Mouse (Mus musculus) E14TG2a.4 (cell line): ENCODE measurements around the gene Nek9.

Source experiments
- CTCF ChIP-seq: conservative IDR thresholded peaks from 2 replicates; pipeline ENCODE4 v1.5.1; 2014; ENCODE audit warnings: low read length
- NANOG ChIP-seq: IDR thresholded peaks from 2 replicates; pipeline ENCODE4 v1.6.1; 2014; ENCODE audit warnings: borderline replicate concordance, low read length, mixed read lengths

DNA sequence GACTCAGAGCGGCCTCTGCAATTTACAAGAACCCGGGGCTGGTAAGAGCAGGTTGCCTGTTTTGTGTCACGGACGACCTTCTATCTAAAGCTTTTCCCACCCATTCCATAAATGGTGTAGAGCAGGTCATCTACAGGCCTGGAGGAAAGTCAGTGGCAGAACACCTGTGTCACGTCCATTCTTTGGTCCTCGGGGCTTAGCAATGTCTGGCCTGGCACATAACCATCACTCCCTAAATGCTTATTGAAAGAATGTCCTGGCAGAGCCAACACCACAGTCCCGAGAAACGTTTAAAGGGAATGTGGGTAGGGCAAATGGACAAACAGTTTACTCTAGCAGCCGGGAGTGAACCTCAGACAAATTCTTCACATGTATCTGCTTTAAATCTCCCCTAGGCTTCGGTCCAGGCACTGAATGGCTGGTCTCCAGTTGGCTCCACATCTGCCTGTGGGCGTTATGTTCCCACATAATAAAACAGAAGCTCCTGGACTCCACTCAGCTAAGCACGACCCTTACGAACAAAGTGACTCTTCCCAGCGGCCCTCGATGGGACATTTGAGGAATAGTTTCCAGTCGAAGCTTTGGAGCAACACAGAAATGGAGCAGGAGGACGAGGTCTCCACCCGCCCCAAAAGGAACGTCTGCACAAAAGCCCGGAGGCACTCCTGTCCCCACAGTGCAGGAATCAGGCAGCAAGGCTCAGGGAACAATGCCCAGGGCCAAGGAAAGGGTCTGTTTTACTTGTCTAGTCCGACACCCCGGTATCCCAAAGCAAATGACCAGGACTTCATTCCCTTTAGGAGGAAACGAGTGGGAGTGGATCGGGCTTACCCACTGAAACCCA, 49.8 kb downstream of the Nek9 start:
- TF ChIP-seq CTCF (no peak), NANOG (no peak)
